Mouse (Mus musculus) thymus, adult 2 months (tissue): ENCODE results near the gene Rpl4.

Experiments used
- CTCF ChIP-seq: fragments of 200-500 bp; IDR thresholded peaks from 2 replicates; pipeline ENCODE4 v1.5.1; 2012; ENCODE audit warnings: mild to moderate bottlenecking, control low read depth, low read length, moderate library complexity, borderline replicate concordance; ENCODE audit not compliant: control insufficient read depth, poor library complexity, insufficient read depth; ENCODE audit errors: extremely low read depth
- POLR2A ChIP-seq: fragments of 200-500 bp; IDR thresholded peaks from 2 replicates; pipeline ENCODE4 v1.6.1; 2012; ENCODE audit warnings: mild to moderate bottlenecking, low read length, control low read depth, moderate library complexity; ENCODE audit not compliant: control insufficient read depth, poor library complexity, insufficient read depth; ENCODE audit errors: extremely low read depth

DNA sequence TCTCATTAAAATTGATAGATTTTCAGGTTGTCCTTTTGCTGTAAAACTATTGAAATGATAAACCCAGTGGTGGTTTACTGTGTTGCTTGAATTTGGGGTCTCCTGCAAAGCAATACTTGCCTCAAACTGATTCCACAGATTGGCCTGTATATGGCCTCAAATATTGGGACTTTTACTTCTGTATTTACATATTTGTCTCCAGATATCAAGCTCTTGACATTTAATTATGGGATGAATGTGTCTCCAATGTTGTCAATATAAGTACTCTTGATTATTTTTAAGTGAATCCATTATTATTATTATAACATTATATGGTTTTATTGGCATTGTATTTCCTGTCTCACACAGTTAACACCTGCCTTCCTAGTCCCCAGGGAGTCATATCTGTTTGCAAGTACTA lies 1.2 kb downstream of the Rpl4 start:
- TF ChIP-seq CTCF (no peak), POLR2A (no peak)
